Mouse (Mus musculus) ES-E14 (cell line): ENCODE measurements around the gene Sptlc2. TPM values are rescaled to one million over a fixed set of nuclear protein-coding genes. Genes with fewer than 3 reads are reported as not detected.

Source experiments
- DNase-seq: peaks from one replicate; pipeline ENCODE4 v3.0.0-alpha.2; 2013; ENCODE audit warnings: low read depth, low spot score
- H3K27ac ChIP-seq: 2 replicates; pipeline ENCODE4 v1.5.1; 2012; ENCODE audit warnings: low read depth, mild to moderate bottlenecking, low read length, moderate library complexity, mixed read lengths; ENCODE audit not compliant: poor library complexity, insufficient read depth, severe bottlenecking
- H3K36me3 ChIP-seq: 2 replicates; pipeline ENCODE4 v1.6.1; 2012; ENCODE audit warnings: mild to moderate bottlenecking, low read length, moderate library complexity, mixed read lengths; ENCODE audit not compliant: control insufficient read depth, poor library complexity, insufficient read depth, severe bottlenecking
- H3K4me1 ChIP-seq, 2 experiments: fragments of 150-350 bp in 1 of 2; sonication (generic) in 1 of 2; 2 replicates each; pipeline ENCODE4 v1.6.1; 2012; ENCODE audit warnings: low read length in 2 of 2, mild to moderate bottlenecking in 1 of 2, mixed read lengths in 1 of 2; ENCODE audit not compliant: control insufficient read depth in 2 of 2, insufficient read depth in 2 of 2, poor library complexity in 1 of 2
- H3K4me3 ChIP-seq, 2 experiments: fragments of 150-350 bp in 1 of 2; sonication (generic) in 1 of 2; 2 replicates each; pipeline ENCODE4 v1.5.1; 2012; ENCODE audit warnings: low read length in 2 of 2, low read depth in 1 of 2, mild to moderate bottlenecking in 1 of 2, mixed read lengths in 1 of 2; ENCODE audit not compliant: insufficient read depth in 1 of 2, poor library complexity in 1 of 2, severe bottlenecking in 1 of 2
- H3K9ac ChIP-seq: 2 replicates; pipeline ENCODE4 v1.6.1; 2012; ENCODE audit warnings: low read depth, mild to moderate bottlenecking, low read length, mixed read lengths; ENCODE audit not compliant: poor library complexity, insufficient read depth, severe bottlenecking
- H3K9me3 ChIP-seq: fragments of 150-350 bp; sonication (generic); 2 replicates; pipeline ENCODE4 v1.6.1; 2012; ENCODE audit warnings: low read depth, mild to moderate bottlenecking, low read length; ENCODE audit not compliant: control insufficient read depth, insufficient read depth
- CHD2 ChIP-seq: IDR thresholded peaks from 2 replicates; pipeline ENCODE4 v1.6.1; 2014; ENCODE audit warnings: mild to moderate bottlenecking, low read depth, low read length, inconsistent platforms
- HCFC1 ChIP-seq: IDR thresholded peaks from 2 replicates; pipeline ENCODE4 v1.6.1; 2012; ENCODE audit warnings: low read length, inconsistent platforms, borderline replicate concordance; ENCODE audit not compliant: insufficient read depth
- MAFK ChIP-seq: IDR thresholded peaks from 2 replicates; pipeline ENCODE4 v1.6.1; 2014; ENCODE audit warnings: mild to moderate bottlenecking, low read depth, low read length, inconsistent platforms; ENCODE audit not compliant: insufficient read depth
- ZC3H11A ChIP-seq: IDR thresholded peaks from 2 replicates; pipeline ENCODE4 v1.6.1; 2012; ENCODE audit warnings: low read depth, mild to moderate bottlenecking, inconsistent platforms, low read length, borderline replicate concordance
- ZNF384 ChIP-seq: IDR thresholded peaks from 2 replicates; pipeline ENCODE4 v1.6.1; 2012; ENCODE audit warnings: low read depth, low read length, inconsistent platforms
- in situ Hi-C, 2 experiments: fragments of 600-800 bp; cut with MboI; formaldehyde crosslinking; loops; one replicate each; pipeline ENCODE4 v1.15.1; 2025; ENCODE audit warnings: low sequenced_read_pairs in 2 of 2, inconsistent platforms in 1 of 2; ENCODE audit not compliant: unreplicated experiment in 2 of 2
- total RNA-seq: library from RNA; depleted of rRNA; stranded (reverse); fragments of 300-350 nt; gene quantifications from 2 replicates; pipeline ENCODE4 v1.2.3, GENCODE M21; 2012

The Sptlc2 gene
- total RNA-seq, 1 experiment: 182 TPM

DNA sequence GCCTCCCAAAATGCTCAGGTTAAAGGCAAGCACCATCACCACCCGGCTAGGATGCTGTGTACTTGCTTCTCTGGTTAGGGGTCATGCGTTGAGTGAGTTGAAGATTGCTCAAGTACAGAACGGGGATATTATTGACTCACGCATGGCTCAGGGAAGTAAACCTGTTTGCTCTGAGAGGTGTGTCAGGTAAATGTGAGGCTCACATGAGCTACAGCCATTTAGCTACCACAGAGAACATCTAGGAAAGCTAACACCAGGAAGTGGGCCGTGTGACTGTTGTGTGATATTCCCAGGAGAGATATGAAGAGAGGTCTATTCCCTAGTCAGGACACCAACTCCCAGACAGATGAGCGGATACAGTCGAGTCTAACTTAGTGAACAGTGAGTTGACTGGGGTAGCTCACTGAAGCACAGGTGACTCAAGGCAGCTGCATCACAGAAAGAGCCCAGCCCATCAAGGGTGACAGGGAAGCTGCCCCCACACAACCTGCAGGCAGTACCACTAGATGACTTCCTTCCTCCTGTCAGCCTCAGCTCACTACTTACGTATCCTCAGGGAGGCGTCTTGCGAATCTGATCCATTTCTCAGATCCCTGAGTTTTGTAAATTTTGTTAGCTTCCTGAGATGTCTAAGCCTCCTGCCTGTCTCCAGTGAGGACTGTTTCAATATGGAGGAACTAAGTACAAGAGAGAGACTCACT lies 11.1 kb upstream of the Sptlc2 start:
- in situ Hi-C loops: no loop called here
- no peak for DNase-seq
- Histone ChIP-seq H3K4me1 (no peaks in the 10 kb centered on the region), H3K9me3 (no peaks in the 10 kb centered on the region), H3K4me3 (no peak overlapping the region), H3K27ac (no peak overlapping the region), H3K36me3 (no peaks in the 10 kb centered on the region), H3K9ac (no peak overlapping the region)
- TF ChIP-seq ZC3H11A (no peak), ZNF384 (no peak), MAFK (no peak), CHD2 (no peak), HCFC1 (no peak)

DNA sequence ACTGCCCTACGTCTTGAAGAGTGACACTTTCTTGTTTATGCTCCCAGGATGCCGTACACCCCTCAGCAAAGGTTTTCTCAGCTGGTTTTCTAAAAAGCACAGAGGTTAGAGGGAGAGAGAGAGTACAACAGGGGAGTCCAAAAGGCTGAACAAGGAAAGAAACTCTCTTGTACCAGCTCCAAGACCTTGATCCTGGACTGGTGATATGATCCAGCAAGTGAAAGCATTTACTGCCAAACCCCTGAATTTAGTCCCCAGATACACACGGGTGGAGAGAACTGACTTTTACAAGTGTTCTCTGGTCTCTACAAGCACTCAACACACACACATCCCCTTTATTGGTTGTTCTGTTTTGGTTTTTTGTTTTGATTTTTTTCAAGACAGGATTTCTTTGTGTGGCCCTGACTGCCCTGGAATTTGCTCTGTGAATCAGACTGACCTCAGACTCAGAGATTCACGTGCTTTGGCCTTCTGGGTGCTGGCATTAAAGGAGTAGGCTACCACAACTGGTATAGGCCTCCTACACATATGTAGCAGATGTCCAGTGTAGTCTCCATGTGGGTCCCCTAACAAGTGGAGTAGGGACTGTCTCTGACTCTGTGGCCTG lies 9.8 kb upstream of the Sptlc2 start:
- Histone ChIP-seq H3K9ac (no peak overlapping the region), H3K4me3 (no peak overlapping the region), H3K27ac (no peak overlapping the region), H3K9me3 (no peaks in the 10 kb centered on the region), H3K4me1 (no peaks in the 10 kb centered on the region), H3K36me3 (no peaks in the 10 kb centered on the region)
- in situ Hi-C loops: no loop called here
- TF ChIP-seq CHD2 (no peak), ZNF384 (no peak), ZC3H11A (no peak), MAFK (no peak), HCFC1 (no peak)
- no peak for DNase-seq

DNA sequence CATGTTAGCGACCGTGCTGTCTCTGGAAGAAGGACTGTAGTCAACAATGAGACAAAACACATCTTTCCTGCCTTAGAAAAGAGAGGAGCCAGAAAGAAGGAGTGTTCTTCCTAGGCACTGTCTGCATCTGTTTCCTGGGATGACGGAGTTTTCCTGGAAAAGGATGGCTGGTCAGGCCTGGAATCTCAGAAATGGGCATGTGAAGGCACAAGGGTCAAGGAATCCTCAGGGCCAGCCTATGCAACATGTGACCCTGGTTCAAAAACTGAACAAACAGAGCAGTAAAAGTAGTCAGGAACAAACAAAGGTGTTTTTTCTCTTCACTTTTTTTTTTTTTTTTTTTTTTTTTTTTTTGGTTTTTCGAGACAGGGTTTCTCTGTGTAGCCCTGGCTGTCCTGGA lies 9.0 kb upstream of the Sptlc2 start:
- Histone ChIP-seq H3K4me1 (no peaks in the 10 kb centered on the region), H3K36me3 (no peaks in the 10 kb centered on the region), H3K9me3 (no peaks in the 10 kb centered on the region), H3K27ac (no peak overlapping the region), H3K9ac (no peak overlapping the region), H3K4me3 (no peak overlapping the region)
- in situ Hi-C loops: no loop called here
- DNase-seq: no peak
- TF ChIP-seq MAFK (no peak), CHD2 (no peak), HCFC1 (no peak), ZNF384 (no peak), ZC3H11A (no peak)

DNA sequence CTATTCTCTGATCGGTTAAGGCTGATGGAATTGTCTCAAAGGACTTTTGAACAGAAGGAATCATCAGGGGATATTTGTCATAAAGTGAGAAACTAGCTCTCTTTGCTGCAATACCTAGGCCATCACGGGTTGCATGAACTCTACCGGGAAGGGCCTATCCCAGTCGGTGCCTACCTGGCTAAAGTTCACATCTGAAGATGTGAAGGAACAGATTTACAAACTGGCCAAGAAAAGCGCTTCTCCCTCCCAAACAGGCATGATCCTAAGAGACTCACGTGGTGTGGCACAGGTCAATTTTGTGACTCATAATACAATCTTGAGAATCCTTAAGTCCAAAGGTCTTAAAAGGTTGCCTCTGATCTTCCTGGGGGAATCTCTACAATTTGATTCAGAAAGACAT lies 6.2 kb upstream of the Sptlc2 start:
- TF ChIP-seq HCFC1 (no peak), MAFK (no peak), CHD2 (no peak), ZC3H11A (no peak), ZNF384 (no peak)
- Histone ChIP-seq H3K4me3 (no peak overlapping the region), H3K36me3 (no peaks in the 10 kb centered on the region), H3K27ac (no peak overlapping the region), H3K4me1 (no peaks in the 10 kb centered on the region), H3K9me3 (no peaks in the 10 kb centered on the region), H3K9ac (no peak overlapping the region)
- DNase-seq: no peak
- in situ Hi-C loops: no loop called here
